Mouse (Mus musculus): ENCODE data around the gene Sat1. TPM values are rescaled to one million over a fixed set of nuclear protein-coding genes. Genes with fewer than 3 reads are reported as not detected.
"Not testable (repeated sequence)": the region's sequence is repeated elsewhere in the genome, so short reads cannot be mapped to it uniquely, and the experiment has no call there.

The Sat1 gene
- total RNA-seq (2022) = 10 to 100 TPM; 11.0 to 19.8 (median 16.4) TPM

DNA sequence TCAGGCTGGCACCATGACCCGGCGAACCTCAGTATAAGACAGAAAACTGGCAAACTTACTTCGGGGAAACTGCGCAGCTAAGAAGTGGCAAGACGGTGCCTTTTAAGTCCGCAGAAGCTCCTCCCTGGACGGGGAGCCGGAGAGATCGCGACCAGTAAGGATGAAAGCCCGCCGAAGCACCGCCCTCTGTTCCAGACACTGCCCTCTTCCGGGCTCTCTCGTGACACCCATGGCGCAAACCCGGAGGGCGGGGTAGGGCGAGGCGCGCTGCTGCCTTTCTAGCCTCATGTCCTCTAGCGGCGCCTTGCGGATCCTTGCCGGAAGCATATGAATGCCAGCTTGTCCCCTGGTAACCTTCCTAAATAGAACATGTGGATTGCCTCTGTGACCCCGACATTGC is at the start of gene Sat1:
Gene Sat1 (minus strand): TSS at position 179 of the 400 bp plus-strand sequence.
- peak; percentile 88 to 91 for DNase-seq (ENCODE audit: low spot score in 2 of 2)

DNA sequence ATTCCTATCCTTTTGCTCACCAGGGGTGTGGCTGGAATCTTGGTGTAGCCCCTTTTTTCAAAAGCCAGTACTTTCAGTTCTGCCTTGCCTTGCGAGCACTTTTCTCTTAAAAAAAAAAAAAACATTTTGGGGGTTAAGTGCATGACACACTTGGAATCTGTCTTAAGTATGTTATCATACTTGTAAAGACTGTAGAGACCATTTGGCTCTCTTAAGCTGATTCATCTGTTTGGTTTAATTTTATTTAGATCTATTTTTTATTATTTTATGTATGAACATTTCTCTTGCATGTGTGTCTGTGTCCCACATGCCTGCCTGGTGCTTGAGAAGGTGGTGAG is 46.6 kb upstream of the Sat1 start:
- no peak for DNase-seq (ENCODE audit: low spot score in 2 of 2)

DNA sequence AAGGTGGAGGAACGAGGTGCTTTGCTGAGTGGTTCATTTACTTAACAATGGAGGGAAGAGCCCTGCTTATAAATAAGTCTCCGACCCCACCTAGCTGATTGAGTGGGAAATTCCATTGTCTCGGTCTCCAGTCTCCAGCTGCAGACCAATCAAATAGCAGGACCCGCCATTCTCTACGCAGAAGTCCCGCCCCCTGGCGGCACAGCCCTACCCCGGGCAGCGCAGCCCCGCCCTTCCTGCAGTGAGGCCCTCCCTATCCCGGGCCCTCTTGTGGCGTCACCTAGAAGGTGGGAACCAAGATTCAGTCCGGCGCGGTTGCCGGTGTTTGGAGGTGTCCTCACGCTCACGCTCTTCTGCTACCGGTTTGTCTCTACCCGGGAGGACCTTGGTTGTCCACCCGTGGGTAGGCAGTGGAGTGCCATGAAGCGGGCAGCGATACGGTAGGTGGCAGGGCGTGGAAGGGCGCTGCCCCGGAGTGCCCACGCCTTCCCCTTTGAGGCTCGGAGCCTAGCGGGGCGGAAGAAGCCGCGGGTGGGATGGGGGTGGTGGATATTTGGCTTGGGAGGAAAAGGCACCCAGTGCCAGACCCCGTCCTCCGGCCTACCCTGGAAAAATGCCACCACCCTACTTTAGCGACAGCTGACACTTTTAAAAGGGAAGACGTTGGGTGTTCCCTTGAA is 46.1 kb upstream of the Sat1 start, which contains the start of gene Acot9:
Gene Acot9 (plus strand): TSS at position 209 of the 680 bp plus-strand sequence.
- peak; percentile 85 to 87 for DNase-seq (ENCODE audit: low spot score in 2 of 2)

DNA sequence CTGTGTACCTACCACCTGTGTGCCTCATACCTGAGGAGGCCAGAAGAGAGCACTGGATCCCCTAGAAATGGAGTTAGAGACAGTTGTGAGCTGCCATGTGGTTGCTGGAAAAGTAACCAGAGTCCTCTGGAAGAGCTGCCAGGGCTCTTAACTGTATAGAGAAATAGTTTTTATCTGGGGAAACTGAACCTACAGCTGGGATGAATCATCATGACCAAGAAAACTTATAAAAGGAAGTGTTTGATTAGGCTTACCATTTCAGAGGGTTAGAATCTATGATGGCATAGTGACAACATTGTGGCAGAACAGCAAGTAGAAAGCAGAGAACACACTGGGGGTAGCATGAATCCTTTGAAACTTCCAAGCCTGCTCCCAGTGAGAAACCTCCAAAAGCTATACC is 40.6 kb upstream of the Sat1 start:
- no peak for DNase-seq (ENCODE audit: low spot score in 2 of 2)

DNA sequence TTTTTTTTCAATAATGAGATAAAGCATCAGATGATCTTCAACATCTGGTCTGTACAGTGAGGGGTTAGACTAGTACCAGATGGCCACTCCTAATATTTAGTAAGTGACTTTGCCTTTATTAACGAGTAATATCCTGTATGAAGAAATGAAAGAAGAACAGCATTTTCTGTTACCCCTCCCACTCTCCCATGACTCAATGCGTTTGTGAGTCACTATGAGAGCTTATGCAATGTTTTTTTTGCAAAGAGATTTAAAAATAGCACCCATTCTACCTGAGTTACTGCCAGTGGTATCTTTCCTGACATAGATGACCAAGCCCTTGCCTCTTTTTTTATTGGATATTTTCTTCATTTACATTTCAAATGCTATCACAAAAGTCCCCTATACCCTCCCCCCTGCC is 2.0 kb upstream of the Sat1 start:
- no peak for DNase-seq (ENCODE audit: low spot score in 2 of 2)

DNA sequence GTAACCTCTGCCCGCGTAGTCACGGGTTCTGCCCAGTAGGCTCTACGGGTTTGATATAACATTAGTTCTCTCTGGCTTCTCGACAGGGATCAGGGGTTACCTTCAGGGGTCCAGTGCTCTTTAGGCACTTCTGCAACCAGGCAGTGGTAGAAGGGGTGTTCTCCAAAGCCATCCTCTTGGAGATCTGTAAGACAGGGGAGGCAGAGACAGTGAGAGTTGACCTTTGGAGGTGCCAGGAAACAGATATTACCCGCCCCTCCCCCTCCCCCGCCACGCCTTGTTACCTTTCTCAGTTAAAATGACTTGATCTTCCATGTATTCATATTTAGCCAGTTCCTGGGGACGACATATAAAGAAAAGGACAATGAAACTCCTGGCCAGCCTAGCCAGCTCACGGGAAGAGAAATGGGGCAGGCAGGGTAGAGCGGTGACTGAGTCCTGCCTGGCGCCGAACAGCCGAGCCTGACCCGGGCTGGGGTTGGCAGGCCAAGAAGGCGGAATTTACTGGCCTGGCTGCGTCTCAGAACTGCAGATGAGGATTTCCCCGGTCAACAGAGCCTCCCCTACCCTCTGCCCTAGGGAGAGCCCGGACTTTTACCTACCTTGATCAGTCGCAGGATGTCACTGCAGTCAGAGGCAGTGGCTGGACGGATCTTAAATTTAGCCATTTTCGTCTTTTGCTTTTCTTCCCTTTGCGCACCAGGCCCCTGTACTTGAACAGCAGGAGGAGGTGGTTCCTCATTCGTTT is 574 bp downstream of the Sat1 start:
- DNase-seq (ENCODE audit: low spot score in 2 of 2) = peak; percentile 7 to 28

DNA sequence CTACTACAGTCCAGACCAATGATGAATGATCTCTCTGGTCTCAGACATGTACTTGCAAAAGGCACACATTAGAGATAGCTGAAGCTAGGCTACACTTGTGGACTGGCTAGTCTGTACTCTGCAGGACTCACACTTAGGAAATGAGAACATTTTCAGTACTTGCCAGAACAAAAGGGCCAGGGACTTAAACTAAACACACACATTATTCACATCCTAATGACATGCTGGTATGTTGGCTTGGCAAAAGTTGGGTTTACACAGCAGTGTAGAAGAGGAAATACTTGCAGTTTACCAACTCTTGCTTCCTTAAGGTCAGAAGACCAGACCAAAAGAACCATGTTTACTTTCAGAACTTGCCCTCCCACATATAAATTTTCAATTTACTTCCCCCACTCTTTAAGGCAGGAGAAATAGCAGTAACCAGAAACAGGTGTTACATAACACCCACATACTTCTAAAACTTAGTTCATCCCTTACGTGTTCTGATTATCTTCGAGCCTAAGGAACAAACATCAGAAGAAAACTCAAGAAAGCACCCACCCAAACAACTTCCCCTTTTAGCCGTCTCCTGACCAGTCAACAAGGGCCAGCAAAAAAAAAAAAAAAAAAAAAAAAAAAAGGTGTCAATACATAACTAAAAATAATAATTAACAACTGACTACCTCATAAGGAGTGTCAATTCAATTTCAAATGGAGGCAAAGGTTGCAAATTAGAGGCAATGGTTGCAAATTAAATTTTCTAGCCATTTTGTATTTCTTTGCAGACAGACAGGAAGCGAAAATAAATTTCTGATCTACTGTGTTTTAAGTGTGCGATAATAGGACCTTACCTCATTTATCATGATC is 1.7 kb downstream of the Sat1 start:
- DNase-seq (ENCODE audit: low spot score in 2 of 2) = no peak

DNA sequence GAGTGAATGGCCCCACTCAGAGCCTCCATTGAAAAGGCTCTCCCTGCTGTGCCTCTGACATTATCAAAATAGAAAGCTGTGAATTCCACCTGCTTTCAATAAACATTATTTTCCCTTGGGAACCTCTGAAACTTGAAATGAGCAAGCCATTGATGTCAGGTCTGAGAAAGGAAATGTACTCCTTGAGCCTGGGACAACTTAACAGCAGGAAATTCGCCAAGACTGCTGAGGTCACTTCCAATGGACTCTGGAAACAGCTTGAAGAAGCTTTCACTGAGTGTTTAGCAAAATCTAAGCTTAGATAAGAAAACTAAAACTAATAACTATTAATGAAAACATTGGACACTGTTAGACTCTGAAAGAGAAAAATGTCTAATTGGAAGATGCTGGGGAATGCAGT is 7.6 kb downstream of the Sat1 start:
- DNase-seq (ENCODE audit: low spot score in 2 of 2) = no peak

DNA sequence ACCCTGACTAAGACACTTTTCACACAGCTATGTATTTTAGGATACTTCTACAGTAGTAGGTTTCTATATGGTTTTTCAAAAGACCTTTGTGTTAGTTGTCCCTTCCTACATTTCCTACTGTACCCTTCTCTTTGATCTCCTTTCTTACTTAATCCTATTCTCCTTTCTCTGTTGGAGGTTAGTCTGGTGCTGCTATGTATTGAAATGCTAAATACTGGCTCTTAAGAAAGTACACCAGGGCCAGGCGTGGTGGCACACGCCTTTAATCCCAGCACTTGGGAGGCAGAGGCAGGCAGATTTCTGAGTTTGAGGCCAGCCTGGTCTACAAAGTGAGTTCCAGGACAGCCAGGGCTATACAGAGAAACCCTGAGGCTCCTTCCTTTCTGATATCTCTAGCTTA is 10.8 kb downstream of the Sat1 start:
- not testable (repeated sequence) for DNase-seq (ENCODE audit: low spot score in 2 of 2)

DNA sequence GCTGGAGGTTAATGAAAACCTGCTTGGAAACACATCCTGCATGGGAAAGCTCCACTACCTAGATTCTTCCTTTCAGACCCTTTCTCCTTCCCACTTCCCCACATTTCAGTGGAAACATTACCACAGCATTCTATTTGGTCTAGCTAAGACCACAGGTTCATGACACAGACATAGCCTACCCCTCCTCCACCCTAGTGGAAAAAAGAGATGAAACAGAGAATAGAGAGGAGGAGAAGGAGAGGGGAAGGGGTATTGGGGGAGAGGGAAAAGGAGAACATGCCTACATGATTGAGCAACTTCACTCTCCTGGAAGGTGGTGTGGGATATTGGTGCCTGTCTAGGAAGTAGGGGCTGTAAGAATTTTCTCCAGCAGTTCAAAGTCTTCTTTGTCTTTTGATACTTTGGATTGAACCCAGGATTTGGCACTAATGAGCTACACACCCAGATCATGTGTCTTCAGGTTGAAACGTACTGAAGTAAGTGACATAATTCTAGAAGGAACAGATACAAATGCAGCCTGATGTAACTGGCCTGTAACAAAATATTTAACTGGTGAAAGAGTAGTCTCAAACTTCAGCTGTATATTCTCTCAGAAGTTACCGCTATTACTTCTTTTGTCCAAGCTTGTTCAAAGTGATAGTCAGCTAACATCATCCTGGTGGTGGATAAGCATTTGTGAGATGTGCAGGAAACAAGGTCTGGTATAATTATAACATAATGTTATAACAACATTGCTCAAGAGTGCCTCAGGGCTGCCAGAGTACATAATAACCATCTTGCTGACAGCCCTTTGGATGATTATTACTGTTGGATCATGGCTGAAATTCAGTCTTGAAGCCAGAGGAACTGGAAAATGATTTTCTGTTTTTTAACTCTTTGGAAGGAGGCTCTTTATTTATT is 13.6 kb downstream of the Sat1 start:
- no peak for DNase-seq (ENCODE audit: low spot score in 2 of 2)

DNA sequence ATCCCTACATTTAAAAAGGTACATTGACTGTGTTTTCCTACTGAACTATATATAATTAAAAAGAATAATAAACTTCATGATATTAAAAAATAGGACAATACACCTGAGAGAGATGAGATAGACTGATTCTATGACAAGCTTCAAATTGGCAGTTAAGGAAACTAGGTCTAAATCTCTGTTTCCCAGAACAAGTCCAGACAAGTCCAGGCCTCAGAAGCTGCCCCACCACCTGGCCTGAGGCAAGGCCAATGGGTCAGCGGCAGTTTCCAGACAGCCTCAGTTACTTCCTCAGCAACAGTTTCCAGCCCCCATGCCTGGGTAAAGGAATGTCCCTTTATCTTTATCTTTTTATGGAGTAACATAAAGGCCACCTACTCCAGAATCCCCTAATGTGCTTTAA is 14.4 kb downstream of the Sat1 start:
- no peak for DNase-seq (ENCODE audit: low spot score in 2 of 2)

DNA sequence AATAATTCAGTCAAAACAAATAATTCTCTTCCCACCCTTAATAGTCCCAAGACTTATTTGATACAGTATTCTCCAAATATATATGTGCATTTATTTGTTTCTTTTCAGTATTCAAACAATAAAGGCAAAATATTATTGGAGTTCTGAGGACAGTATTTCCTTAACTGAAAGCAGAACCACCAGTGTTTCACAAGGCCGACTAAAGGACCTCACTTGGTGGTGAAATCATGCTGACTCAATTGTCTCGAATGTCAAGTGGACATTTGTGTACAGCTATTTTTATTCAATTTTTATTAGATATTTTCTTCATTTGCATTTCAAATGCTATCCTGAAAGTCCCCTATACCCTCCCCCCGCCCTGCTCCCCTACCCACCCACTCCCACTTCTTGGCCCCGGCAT is 21.3 kb downstream of the Sat1 start:
- no peak for DNase-seq (ENCODE audit: low spot score in 2 of 2)

DNA sequence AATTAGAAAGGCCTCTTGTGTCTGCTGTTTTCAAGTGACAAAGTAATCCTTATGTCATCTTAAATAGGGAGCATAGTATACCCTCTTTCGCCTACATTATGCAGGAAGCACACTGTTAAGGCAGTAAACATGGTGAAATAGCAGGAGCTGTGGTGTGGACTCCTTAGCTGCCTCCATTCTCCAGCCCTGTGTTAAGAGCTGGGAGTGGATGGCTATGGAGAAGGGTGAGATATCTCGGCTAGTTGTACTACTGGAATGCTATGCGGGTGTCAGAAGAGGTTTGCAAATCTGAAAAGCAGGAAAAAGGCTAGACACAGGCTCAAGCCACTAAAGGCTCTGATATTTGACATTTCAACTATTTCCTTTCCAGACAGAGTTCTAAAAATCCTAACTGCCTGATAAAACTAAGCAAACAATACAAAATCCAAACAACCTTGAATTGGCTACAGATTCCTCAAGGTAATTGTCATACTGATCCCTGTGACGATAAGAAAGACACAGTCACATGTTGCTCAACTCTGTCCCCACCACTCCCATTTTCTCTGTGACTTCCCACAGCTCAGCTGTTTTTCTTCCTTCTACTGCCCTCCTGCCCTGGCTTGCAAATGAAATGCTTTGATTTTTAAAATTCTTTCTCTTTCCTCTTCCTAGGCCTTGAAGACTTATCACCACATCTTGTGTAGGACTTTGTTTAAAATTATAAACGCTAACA is 22.4 kb downstream of the Sat1 start:
- no peak for DNase-seq (ENCODE audit: low spot score in 2 of 2)

DNA sequence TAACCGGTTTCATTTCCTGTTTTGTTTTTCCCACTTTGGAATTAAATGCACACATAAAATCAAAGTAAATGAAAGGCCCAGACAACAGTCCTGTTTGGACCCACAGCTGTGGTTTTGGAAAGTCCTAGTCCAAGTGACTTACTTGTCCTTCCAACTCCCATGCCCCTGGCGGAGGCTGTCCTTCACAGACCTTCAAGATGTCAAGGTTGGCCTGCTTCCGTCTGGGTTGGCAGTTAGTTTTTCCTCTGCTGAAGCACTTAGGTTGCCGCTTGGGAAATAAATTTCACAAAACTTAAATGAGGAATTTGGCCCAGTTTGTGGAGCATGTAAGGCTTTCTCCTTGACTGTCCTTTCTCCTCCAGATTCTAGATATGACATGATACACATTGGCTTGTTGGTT is 24.3 kb downstream of the Sat1 start:
- DNase-seq (ENCODE audit: low spot score in 2 of 2) = no peak

DNA sequence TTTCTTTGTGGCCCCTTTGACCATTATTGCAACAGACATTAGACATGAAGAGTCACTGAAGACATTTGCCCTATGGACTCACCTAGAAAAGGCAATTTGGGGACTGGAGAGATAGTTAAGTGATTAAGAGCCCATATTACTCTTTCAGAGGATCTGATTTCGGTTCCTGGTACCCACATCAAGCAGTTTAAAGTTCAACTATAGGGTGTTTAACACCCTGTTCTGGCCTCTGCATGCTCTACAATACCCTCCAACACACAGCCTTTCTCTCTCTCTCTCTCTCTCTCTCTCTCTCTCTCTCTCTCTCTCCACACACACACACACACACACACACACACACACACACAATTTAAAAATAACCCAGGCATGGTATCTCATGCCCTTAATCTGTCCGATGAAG is 38.6 kb downstream of the Sat1 start:
- DNase-seq (ENCODE audit: low spot score in 2 of 2) = no peak

DNA sequence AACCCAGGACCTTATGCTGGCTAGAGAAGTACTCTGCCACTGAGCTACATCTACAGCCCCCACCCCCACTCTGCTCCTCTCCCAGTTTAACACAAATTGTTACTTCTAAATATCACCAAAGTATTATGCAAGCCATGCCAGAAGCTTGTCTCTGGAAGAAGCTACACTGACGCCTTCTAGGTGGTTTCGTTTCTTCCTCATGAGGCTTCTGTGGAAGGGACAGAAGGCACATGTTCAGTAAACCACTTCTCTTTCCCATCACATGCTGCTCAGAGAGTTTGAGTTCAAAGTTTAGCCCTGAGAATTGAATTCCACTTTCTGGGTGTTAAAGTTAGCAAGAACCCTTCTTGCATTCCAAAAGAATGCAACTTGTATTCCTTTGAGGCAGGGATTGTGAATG is 39.0 kb downstream of the Sat1 start:
- DNase-seq (ENCODE audit: low spot score in 2 of 2) = no peak

DNA sequence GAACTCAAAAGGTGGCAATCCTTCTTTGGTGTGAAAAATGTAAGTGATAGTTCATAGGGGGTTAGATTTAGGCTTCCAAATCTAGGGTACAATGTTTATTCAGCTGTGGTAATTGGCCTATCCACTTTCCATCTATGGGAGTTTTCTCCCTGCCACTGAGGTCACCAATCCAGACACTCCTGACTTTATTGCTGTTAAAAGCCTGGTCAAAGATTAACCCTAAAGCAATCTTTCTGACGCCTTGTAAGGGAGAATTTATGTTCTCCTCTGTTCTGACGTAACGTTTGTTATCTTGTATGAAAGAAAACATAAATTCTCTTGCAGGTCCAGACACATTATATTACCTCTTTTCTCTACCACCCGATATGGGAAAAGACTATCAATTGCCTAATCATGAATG is 40.7 kb downstream of the Sat1 start:
- DNase-seq (ENCODE audit: low spot score in 2 of 2) = no peak

DNA sequence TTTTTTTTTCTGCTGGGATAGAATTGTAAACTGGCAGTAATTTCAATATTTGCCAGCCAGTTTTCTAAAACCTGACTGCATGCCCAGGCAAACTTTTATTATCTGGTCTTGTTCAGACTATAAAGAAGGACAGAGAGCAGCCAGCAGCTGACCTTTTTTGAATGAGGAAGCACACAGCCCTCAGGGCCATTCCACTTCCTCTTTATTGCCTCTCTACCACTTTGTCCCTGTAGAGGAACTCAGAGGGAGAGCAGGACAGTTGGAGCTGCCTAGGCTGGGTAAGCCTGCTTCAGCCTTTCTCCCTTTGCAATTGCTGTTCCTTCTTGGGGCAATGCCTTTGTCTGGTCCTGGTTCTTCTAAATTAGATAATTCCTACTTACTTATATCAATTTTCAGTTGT is 43.9 kb downstream of the Sat1 start:
- DNase-seq (ENCODE audit: low spot score in 2 of 2) = no peak

DNA sequence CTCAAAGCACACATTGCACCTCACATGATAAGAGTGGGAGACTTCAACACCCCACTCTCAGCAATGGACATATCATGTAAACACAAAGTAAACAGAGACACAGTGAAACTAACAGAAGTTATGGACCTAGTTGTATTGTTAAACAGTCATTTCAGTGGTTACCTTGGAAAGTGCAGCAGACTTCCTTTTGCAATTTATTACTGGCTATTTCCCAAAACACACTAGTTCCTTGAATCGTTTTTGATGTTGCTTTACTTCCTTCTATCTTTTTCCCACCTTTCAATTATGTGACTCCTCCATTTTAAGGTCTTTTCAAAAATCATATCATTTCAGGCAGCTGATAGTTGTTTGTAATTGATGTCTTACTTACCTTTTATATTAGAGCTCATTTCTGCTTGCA is 44.5 kb downstream of the Sat1 start:
- DNase-seq (ENCODE audit: low spot score in 2 of 2) = no peak

DNA sequence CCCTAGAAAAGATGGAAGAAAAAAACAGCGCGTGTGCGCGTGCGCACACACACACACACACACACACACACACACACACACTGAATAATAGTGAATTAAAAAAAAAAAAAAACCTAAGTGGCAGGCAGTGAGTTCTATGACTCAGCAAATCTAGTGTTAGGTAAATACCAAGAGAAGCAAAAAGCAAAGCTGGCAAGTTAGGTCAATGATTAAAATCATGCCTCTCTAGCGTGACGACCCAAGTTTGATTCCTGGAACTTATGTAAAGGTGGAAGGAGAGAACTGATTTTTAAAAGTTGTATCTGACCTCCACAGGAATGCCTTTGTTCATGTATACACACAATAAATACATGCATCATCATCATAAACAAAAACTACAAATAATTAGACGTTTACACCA is 46.4 kb downstream of the Sat1 start:
- DNase-seq (ENCODE audit: low spot score in 2 of 2) = no peak

DNA sequence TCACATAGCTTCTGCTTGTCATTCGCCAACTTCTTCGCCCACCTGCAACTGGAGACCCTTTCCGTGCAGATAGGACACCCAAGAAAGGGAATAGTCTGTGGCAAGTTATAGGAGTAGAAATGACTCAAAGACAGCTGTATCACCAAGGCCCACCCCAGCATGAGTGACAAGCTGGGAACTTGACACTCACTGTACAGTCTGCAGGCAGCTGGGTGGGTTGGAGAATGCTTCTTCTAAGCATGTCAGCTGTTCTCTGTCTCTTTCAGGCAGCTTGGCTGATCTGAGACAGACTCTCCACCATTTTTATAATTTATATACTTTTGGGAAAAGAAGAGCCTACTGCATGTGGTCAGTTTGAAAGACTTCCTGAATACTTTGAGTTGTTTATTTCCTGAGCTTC is 48.6 kb downstream of the Sat1 start:
- no peak for DNase-seq (ENCODE audit: low spot score in 2 of 2)
